Mouse (Mus musculus) layer of hippocampus, postnatal 14 days (tissue): ENCODE measurements around the gene Mapk8ip3. TPM values are rescaled to one million over a fixed set of nuclear protein-coding genes. Genes with fewer than 3 reads are reported as not detected.

Experiments
- DNase-seq, 2 experiments: peaks; one replicate each; pipeline ENCODE4 v3.0.0; 2021 to 2022; ENCODE audit warnings: low spot score in 2 of 2, mixed read lengths in 1 of 2
- total RNA-seq, 2 experiments: library from RNA; stranded (reverse); gene quantifications; 2 replicates each; pipeline ENCODE4 v1.2.3; 2021

Gene Mapk8ip3
- total RNA-seq, 2 experiments from 2014 or later: 312 to 326 TPM

DNA sequence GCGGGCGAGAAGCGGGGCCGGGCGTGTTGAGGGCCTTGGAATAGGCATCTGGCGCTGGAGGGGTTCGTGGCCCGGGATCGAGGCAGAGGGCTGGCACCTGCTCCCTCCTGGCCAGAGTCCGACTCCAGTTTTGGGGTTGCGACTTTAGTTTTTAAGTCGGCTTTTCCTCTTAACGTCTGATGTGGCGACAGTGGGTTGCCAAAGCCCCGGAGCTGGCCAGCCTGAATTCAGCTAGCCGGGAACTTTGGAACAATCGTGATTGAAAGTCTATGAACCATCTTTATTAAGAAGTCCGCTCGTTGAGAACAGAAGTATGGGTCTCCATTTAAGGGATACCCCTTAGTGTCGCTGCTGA is 86.0 kb downstream of the Mapk8ip3 start:
- no peak for DNase-seq

DNA sequence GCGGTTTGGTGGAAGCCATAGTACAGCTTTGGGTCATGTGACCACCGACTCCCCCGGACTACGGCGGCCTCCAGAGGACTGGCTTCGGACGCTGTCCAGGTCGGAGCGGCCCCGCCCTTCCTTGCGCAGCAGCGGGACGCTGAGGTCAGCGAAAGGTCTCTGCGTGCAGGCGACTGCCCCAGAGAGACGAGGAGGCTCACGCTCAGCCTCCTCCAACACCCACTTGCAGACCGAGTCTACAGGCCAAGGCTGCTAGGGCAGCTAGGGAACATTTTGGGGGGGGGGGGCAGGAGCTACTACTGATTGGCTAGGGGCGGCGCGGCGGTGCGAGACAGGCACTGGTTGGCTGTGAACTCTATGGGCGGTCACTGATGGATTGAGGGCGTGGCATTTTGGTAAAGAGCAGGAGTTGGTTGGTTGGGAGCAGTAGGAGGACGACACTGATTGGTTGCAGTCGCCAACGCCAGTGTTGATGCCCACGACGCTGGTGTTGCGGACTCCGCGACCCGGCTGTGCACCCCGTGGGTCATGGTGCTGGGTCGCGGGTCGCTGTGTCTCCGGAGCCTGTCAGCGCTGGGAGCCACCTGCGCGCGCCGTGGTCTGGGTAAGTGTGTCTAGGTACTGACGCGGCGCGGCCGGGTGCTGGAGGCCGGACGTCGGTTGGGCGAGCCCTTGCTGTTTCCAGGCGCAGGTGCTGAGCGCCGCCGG is 86.6 kb downstream of the Mapk8ip3 start, which contains the start of gene Fahd1:
TSS of gene Fahd1 (minus strand) at position 300 of the 708 bp plus-strand sequence.
- peak; percentile 98 for DNase-seq

DNA sequence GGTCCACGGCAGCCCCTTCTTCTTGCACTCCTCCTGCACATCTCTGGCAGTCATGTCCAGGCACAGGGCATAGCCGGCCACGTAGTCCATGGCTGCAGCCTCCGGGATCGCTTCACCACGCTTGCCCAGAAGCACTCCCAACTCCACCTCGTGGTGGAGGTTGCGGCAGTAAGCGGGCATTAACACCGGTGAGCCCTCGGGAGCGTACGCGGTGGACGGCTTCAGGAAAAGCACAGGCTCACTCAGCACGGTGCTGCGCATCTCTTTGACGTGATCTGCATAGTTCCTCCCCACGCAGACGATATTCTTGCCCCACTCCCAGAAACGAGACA is 87.1 kb downstream of the Mapk8ip3 start:
- DNase-seq: no peak

DNA sequence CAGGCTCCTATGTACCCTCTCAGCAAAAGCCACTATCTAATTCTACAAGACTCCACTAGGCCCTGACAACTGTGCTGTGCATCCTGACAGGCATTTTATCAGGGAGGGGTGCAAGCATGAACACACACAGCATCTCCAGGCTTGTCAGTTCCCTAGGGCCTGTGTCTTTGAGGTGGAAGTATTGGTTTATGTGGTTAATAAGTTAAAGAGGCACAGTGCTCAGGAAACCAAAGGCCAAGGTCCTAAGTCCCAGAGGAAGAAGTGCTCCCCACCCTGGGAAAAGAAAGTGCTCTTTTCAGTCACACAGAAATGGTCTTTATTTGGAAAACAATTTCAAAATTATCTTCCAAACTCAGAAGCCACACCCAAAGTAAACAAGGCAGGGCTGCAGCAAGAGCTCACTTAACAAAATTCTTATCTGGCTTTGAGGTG is 88.2 kb downstream of the Mapk8ip3 start:
- no peak for DNase-seq

DNA sequence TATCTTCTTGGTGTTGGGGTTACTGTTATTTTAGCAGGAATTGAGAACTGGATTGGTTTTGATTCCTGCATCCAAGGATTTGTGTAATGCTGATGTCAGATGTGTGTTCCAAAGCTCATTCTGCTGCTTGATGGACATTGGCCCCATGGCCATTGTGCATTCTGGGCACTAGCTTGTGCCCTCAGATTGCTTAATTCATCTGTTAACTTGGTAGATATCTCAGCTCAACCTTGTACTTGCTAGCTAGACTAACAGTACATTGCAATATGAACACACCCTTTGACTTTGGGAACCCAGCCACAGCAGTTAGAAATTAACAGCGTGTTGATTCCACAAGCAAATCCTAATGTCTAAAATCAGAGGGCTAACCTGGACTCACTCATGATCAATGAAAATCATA is 89.4 kb downstream of the Mapk8ip3 start:
- DNase-seq: no peak

- no peak for DNase-seq
Observed at GRCm38 (mm10) chr17:24844525-24844924, 92.3 kb downstream of the Mapk8ip3 start.

GRCm38 (mm10) chr17:24842631-24843030 is 94.1 kb downstream of the Mapk8ip3 start:
- DNase-seq: no peak

Other genes starting within 250 kb of the Mapk8ip3 start
- gene Syngr3, start 247.0 kb downstream of the Mapk8ip3 start, total RNA-seq: 100 to 1,000 TPM; 197 to 204 TPM
- gene Gfer, start 240.8 kb downstream of the Mapk8ip3 start, total RNA-seq: 10 to 100 TPM; 18.5 to 19.8 TPM
- 1 to 10 TPM; 2.7 to 4.4 TPM for gene Noxo1, start 240.7 kb downstream of the Mapk8ip3 start, total RNA-seq
- 10 to 100 TPM; 28.5 to 29.1 TPM for gene Tbl3, start 229.3 kb downstream of the Mapk8ip3 start, total RNA-seq
- gene Rnf151, start 218.9 kb downstream of the Mapk8ip3 start, total RNA-seq: not detected
- 100 to 1,000 TPM; 494 to 506 TPM for gene Rps2, start 218.9 kb downstream of the Mapk8ip3 start, total RNA-seq
- 100 to 1,000 TPM; 186 to 200 TPM for gene Ndufb10, start 212.5 kb downstream of the Mapk8ip3 start, total RNA-seq
- gene Rpl3l, start 209.2 kb downstream of the Mapk8ip3 start, total RNA-seq: 1 to 10 TPM in 1 of 2 experiments, under 1 TPM in 1; 0.79 to 1.0 TPM
- 10 to 100 TPM; 44.4 to 51.2 TPM for gene Msrb1, start 200.3 kb downstream of the Mapk8ip3 start, total RNA-seq
- not detected for gene Hs3st6, start 184.0 kb downstream of the Mapk8ip3 start, total RNA-seq
- not detected for gene Meiob, start 132.7 kb downstream of the Mapk8ip3 start, total RNA-seq
- 100 to 1,000 TPM; 107 to 112 TPM for gene Hagh, start 96.8 kb downstream of the Mapk8ip3 start, total RNA-seq
- 10 to 100 TPM; 18.1 to 18.2 TPM for gene Fahd1, start 86.6 kb downstream of the Mapk8ip3 start, total RNA-seq
- gene Igfals, start 71.0 kb downstream of the Mapk8ip3 start, total RNA-seq: not detected
- 10 to 100 TPM; 37.7 to 43.4 TPM for gene Nubp2, start 50.6 kb downstream of the Mapk8ip3 start, total RNA-seq
- 10 to 100 TPM; 40.9 to 41.2 TPM for gene Spsb3, start 50.3 kb downstream of the Mapk8ip3 start, total RNA-seq
- 10 to 100 TPM; 66.9 to 83.2 TPM for gene Eme2, start 41.9 kb downstream of the Mapk8ip3 start, total RNA-seq
- 10 to 100 TPM; 73.0 to 76.3 TPM for gene Mrps34, start 41.9 kb downstream of the Mapk8ip3 start, total RNA-seq
- gene Nme3, start 40.5 kb downstream of the Mapk8ip3 start, total RNA-seq: 10 to 100 TPM; 48.6 to 53.8 TPM
- gene Jpt2, start 23.7 kb upstream of the Mapk8ip3 start, total RNA-seq: 10 to 100 TPM; 11.2 TPM
- gene Cramp1l, start 78.8 kb upstream of the Mapk8ip3 start, total RNA-seq: 10 to 100 TPM; 24.0 to 28.5 TPM
- gene Ift140, start 79.1 kb upstream of the Mapk8ip3 start, total RNA-seq: 10 to 100 TPM; 25.4 to 31.9 TPM
- 10 to 100 TPM; 10.1 to 10.7 TPM for gene Tmem204, start 146.6 kb upstream of the Mapk8ip3 start, total RNA-seq
- gene Telo2, start 179.0 kb upstream of the Mapk8ip3 start, total RNA-seq: 10 to 100 TPM; 30.1 to 33.4 TPM
- 1 to 10 TPM; 1.4 to 1.6 TPM for gene Ptx4, start 183.8 kb upstream of the Mapk8ip3 start, total RNA-seq
- 10 to 100 TPM; 47.3 to 51.1 TPM for gene Clcn7, start 196.4 kb upstream of the Mapk8ip3 start, total RNA-seq
- under 1 TPM in 1 of 2 experiments, not detected in 1; 0.26 TPM for gene Ccdc154, start 225.5 kb upstream of the Mapk8ip3 start, total RNA-seq
- gene Gm38655, start 238.5 kb upstream of the Mapk8ip3 start, total RNA-seq: not detected
- gene BC003965, start 247.6 kb upstream of the Mapk8ip3 start, total RNA-seq: 10 to 100 TPM; 17.8 to 19.2 TPM